Mouse (Mus musculus) forebrain, embryonic 12.5 days (tissue): ENCODE measurements around the gene Atp8b2. TPM values are rescaled to one million over a fixed set of nuclear protein-coding genes. Genes with fewer than 3 reads are reported as not detected.
A peak's percentile ranks its signal among the peaks of the same experiment; 100 is the strongest.

Experiments used
- ATAC-seq: fragments of 200-750 bp; cut with Nextera tagmentation; 2 replicates; pipeline ENCODE4 v1.8.0; 2017; ENCODE audit warnings: moderate TSS enrichment; ENCODE audit not compliant: low FRiP score
- H3K27ac ChIP-seq: fragments of 300-500 bp; sonication (generic); 2 replicates; pipeline ENCODE4 v1.5.1; 2016; ENCODE audit warnings: mild to moderate bottlenecking
- H3K27me3 ChIP-seq: fragments of 300-500 bp; sonication (generic); 2 replicates; pipeline ENCODE4 v1.6.1; 2016; ENCODE audit warnings: mild to moderate bottlenecking
- H3K36me3 ChIP-seq: fragments of 300-500 bp; sonication (generic); replicated peaks from 2 replicates; pipeline ENCODE4 v1.6.1; 2016; ENCODE audit warnings: mild to moderate bottlenecking
- H3K4me1 ChIP-seq: fragments of 300-500 bp; sonication (generic); 2 replicates; pipeline ENCODE4 v1.6.1; 2016
- H3K4me2 ChIP-seq: fragments of 300-500 bp; sonication (generic); 2 replicates; pipeline ENCODE4 v1.6.1; 2016; ENCODE audit warnings: mild to moderate bottlenecking, moderate library complexity
- H3K4me3 ChIP-seq: fragments of 300-500 bp; sonication (generic); replicated peaks from 2 replicates; pipeline ENCODE4 v1.5.1; 2016; ENCODE audit warnings: mild to moderate bottlenecking
- H3K9ac ChIP-seq: fragments of 300-500 bp; sonication (generic); 2 replicates; pipeline ENCODE4 v1.6.1; 2016; ENCODE audit warnings: mild to moderate bottlenecking
- H3K9me3 ChIP-seq: fragments of 300-500 bp; sonication (generic); 2 replicates; pipeline ENCODE4 v1.6.1; 2016
- WGBS: fragments of 180-500 bp; shearing (Covaris S2); methylation state at CpG from one replicate; pipeline ENCODE4 v1.1.7; 2016; 5-methylcytosine and 5-hydroxymethylcytosine counted together
- polyA plus RNA-seq: library from polyadenylated mRNA; unstranded; fragments of >200 nt; fragmentation: Nextera tagmentation; extraction: Ambion mirVana; gene quantifications from 2 replicates; pipeline ENCODE4 v1.2.1, GENCODE M21; 2016

Atp8b2 gene
- 14.4 and 15.2 TPM in 2 replicates for polyA plus RNA-seq

- peak within 1 kb of the TSS; percentile 97 for H3K9ac ChIP-seq
- H3K27ac ChIP-seq, result peak within 1 kb of the TSS; percentile 94
- no peaks in the 10 kb centered on the region for H3K27me3 ChIP-seq
- peaks cover 11% of the 10 kb centered on the region for H3K36me3 ChIP-seq
- WGBS, result 0% methylated on average over 25 of the region's 35 CpGs
- peak within 1 kb of the TSS; percentile 97 for H3K4me3 ChIP-seq
- no peaks in the 10 kb centered on the region for H3K9me3 ChIP-seq
- peaks cover 58% of the 10 kb centered on the region for H3K4me1 ChIP-seq
- peak within 1 kb of the TSS; percentile 97 for H3K4me2 ChIP-seq
- peak; percentile 71 for ATAC-seq
These were observed at the start of gene Atp8b2 for GRCm38 (mm10) chr3:89963221-89963763. Gene Atp8b2, minus strand, starts transcription at chr3:89963508.

GRCm38 (mm10) chr3:90010291-90010690 lies 47.0 kb upstream of the Atp8b2 start:
- no peak overlapping the region for H3K9ac ChIP-seq
- ATAC-seq, result no peak
- H3K9me3 ChIP-seq, result no peaks in the 10 kb centered on the region
- no peaks in the 10 kb centered on the region for H3K27me3 ChIP-seq
- WGBS, result 95% methylated on average over 2 of the region's 2 CpGs
- no peak overlapping the region for H3K4me2 ChIP-seq
- H3K4me3 ChIP-seq, result no peak overlapping the region
- peaks cover 94% of the 10 kb centered on the region for H3K36me3 ChIP-seq
- H3K27ac ChIP-seq, result no peak overlapping the region
- no peaks in the 10 kb centered on the region for H3K4me1 ChIP-seq

GRCm38 (mm10) chr3:90004091-90004796 lies 40.9 kb upstream of the Atp8b2 start:
- Histone ChIP-seq H3K4me2 (no peak overlapping the region), H3K4me3 (no peak overlapping the region), H3K36me3 (peaks cover 66% of the 10 kb centered on the region), H3K4me1 (peaks cover 6% of the 10 kb centered on the region), H3K9me3 (no peaks in the 10 kb centered on the region), H3K9ac (no peak overlapping the region), H3K27ac (no peak overlapping the region), H3K27me3 (no peaks in the 10 kb centered on the region)
- no peak for ATAC-seq
- 79% methylated on average over 3 of the region's 3 CpGs for WGBS

- Histone ChIP-seq H3K36me3 (peaks cover 45% of the 10 kb centered on the region), H3K9me3 (no peaks in the 10 kb centered on the region), H3K4me1 (peaks cover 22% of the 10 kb centered on the region), H3K4me3 (no peak overlapping the region), H3K27me3 (no peaks in the 10 kb centered on the region), H3K9ac (no peak overlapping the region), H3K4me2 (no peak overlapping the region), H3K27ac (no peak overlapping the region)
- WGBS, result 90% methylated on average over 4 of the region's 4 CpGs
- no peak for ATAC-seq
These were observed 36.5 kb upstream of the Atp8b2 start for GRCm38 (mm10) chr3:89999830-90000229.

- no peak for ATAC-seq
- H3K4me2 ChIP-seq, result peak overlapping the region; percentile 84
- peaks cover 22% of the 10 kb centered on the region for H3K4me1 ChIP-seq
- no peaks in the 10 kb centered on the region for H3K9me3 ChIP-seq
- H3K27me3 ChIP-seq, result no peaks in the 10 kb centered on the region
- WGBS, result 25% methylated on average over 8 of the region's 8 CpGs
- H3K27ac ChIP-seq, result peak overlapping the region; percentile 90
- H3K4me3 ChIP-seq, result peak overlapping the region; percentile 69
- peaks cover 48% of the 10 kb centered on the region for H3K36me3 ChIP-seq
- peak overlapping the region; percentile 77 for H3K9ac ChIP-seq
These were observed 35.8 kb upstream of the Atp8b2 start for GRCm38 (mm10) chr3:89999090-89999489.

- WGBS, result under 1% methylated on average over 26 of the region's 26 CpGs
- Histone ChIP-seq H3K27ac (peak within 1 kb of the TSS; percentile 90), H3K4me2 (peak within 1 kb of the TSS; percentile 84), H3K9ac (peak within 1 kb of the TSS; percentile 77), H3K4me1 (peaks cover 22% of the 10 kb centered on the region), H3K4me3 (peak within 1 kb of the TSS; percentile 69), H3K36me3 (peaks cover 48% of the 10 kb centered on the region), H3K27me3 (no peaks in the 10 kb centered on the region), H3K9me3 (no peaks in the 10 kb centered on the region)
- peak; percentile 95 for ATAC-seq
These were observed 35.3 kb upstream of the Atp8b2 start, which contains the start of gene Hax1 for GRCm38 (mm10) chr3:89998612-89999054. Gene Hax1, minus strand, starts transcription at chr3:89998780.

- Histone ChIP-seq H3K27ac (peak overlapping the region; percentile 90), H3K4me1 (peaks cover 22% of the 10 kb centered on the region), H3K9ac (peak overlapping the region; percentile 77), H3K27me3 (no peaks in the 10 kb centered on the region), H3K4me3 (peak overlapping the region; percentile 69), H3K9me3 (no peaks in the 10 kb centered on the region), H3K4me2 (peak overlapping the region; percentile 84), H3K36me3 (peaks cover 44% of the 10 kb centered on the region)
- 22% methylated on average over 23 of the region's 23 CpGs for WGBS
- ATAC-seq, result peak; percentile 62
These were observed 34.6 kb upstream of the Atp8b2 start for GRCm38 (mm10) chr3:89997791-89998495.

- H3K27ac ChIP-seq, result no peak overlapping the region
- H3K9ac ChIP-seq, result no peak overlapping the region
- H3K27me3 ChIP-seq, result no peaks in the 10 kb centered on the region
- 87% methylated on average over 5 of the region's 5 CpGs for WGBS
- H3K4me1 ChIP-seq, result peaks cover 22% of the 10 kb centered on the region
- H3K36me3 ChIP-seq, result peaks cover 21% of the 10 kb centered on the region
- no peak overlapping the region for H3K4me2 ChIP-seq
- H3K9me3 ChIP-seq, result no peaks in the 10 kb centered on the region
- H3K4me3 ChIP-seq, result no peak overlapping the region
- no peak for ATAC-seq
These were observed 31.7 kb upstream of the Atp8b2 start for GRCm38 (mm10) chr3:89994807-89995515.

GRCm38 (mm10) chr3:89987822-89988221 lies 24.5 kb upstream of the Atp8b2 start:
- no peak for ATAC-seq
- WGBS, result 93% methylated on average over 4 of the region's 4 CpGs

GRCm38 (mm10) chr3:89987211-89987610 lies 23.9 kb upstream of the Atp8b2 start:
- H3K4me2 ChIP-seq, result no peak overlapping the region
- ATAC-seq, result no peak
- H3K9me3 ChIP-seq, result no peaks in the 10 kb centered on the region
- WGBS, result 53% methylated on average over 3 of the region's 3 CpGs
- no peaks in the 10 kb centered on the region for H3K36me3 ChIP-seq
- no peaks in the 10 kb centered on the region for H3K4me1 ChIP-seq
- no peak overlapping the region for H3K27ac ChIP-seq
- no peaks in the 10 kb centered on the region; the same call in 1 of the 2 replicates for H3K27me3 ChIP-seq
- no peak overlapping the region for H3K4me3 ChIP-seq
- no peak overlapping the region for H3K9ac ChIP-seq

More at GRCm38 (mm10) chr3:89987822-89988221, 24.5 kb upstream of the Atp8b2 start:
- Histone ChIP-seq H3K27ac (no peak overlapping the region), H3K9me3 (no peaks in the 10 kb centered on the region), H3K36me3 (no peaks in the 10 kb centered on the region), H3K4me2 (no peak overlapping the region), H3K27me3 (no peaks in the 10 kb centered on the region; the same call in 1 of the 2 replicates), H3K9ac (no peak overlapping the region), H3K4me1 (no peaks in the 10 kb centered on the region), H3K4me3 (no peak overlapping the region)

GRCm38 (mm10) chr3:89982426-89982825 lies 19.1 kb upstream of the Atp8b2 start:
- H3K36me3 ChIP-seq, result no peaks in the 10 kb centered on the region
- no peak overlapping the region for H3K4me3 ChIP-seq
- no peak overlapping the region for H3K27ac ChIP-seq
- no peaks in the 10 kb centered on the region for H3K4me1 ChIP-seq
- ATAC-seq, result no peak
- no peaks in the 10 kb centered on the region; the same call in 1 of the 2 replicates for H3K27me3 ChIP-seq
- no peak overlapping the region for H3K9ac ChIP-seq
- WGBS, result 75% methylated on average over 5 of the region's 5 CpGs
- H3K4me2 ChIP-seq, result no peak overlapping the region
- H3K9me3 ChIP-seq, result no peaks in the 10 kb centered on the region

- no peaks in the 10 kb centered on the region for H3K9me3 ChIP-seq
- H3K27me3 ChIP-seq, result no peaks in the 10 kb centered on the region
- no peaks in the 10 kb centered on the region for H3K4me1 ChIP-seq
- no peaks in the 10 kb centered on the region for H3K36me3 ChIP-seq
- no peak overlapping the region for H3K4me3 ChIP-seq
- no peak for ATAC-seq
- H3K27ac ChIP-seq, result no peak overlapping the region
- H3K9ac ChIP-seq, result no peak overlapping the region
- H3K4me2 ChIP-seq, result no peak overlapping the region
These were observed 13.6 kb upstream of the Atp8b2 start for GRCm38 (mm10) chr3:89976859-89977258.
